Mouse (Mus musculus): ENCODE measurements at regions not wholly inside any gene's neighbourhood (a gene's known extent, or its start where the extent isn't known, plus 50 kb on each side); places are given as distances from the start of the nearest gene placed in this dataset.

- no peak for DNase-seq (ENCODE audit: low read depth, low spot score)
- Histone ChIP-seq H3K9ac (ENCODE audit: insufficient read depth, low read depth, low read length, poor library complexity, severe bottlenecking) (no peak overlapping the region), H3K27ac (ENCODE audit: insufficient read depth, low read depth, low read length, poor library complexity, severe bottlenecking) (no peak overlapping the region), H3K4me3 (ENCODE audit: insufficient read depth in 1 of 2, low read depth in 1 of 2, low read length in 2 of 2, poor library complexity in 1 of 2, severe bottlenecking in 1 of 2) (no peak overlapping the region), H3K9me3 (ENCODE audit: control insufficient read depth, insufficient read depth, low read depth, low read length) (no peaks in the 10 kb centered on the region), H3K36me3 (ENCODE audit: control insufficient read depth, insufficient read depth, low read length, poor library complexity, severe bottlenecking) (no peaks in the 10 kb centered on the region), H3K4me1 (ENCODE audit: control insufficient read depth in 2 of 2, insufficient read depth in 2 of 2, low read length in 2 of 2, poor library complexity in 1 of 2) (no peaks in the 10 kb centered on the region)
- TF ChIP-seq CHD2 (IDR thresholded peaks at IDR 0.05; ENCODE audit: low read depth, low read length): no peak
- no peak for TF ChIP-seq ZNF384 (IDR thresholded peaks at IDR 0.05; ENCODE audit: low read depth, low read length)
- no peak for TF ChIP-seq HCFC1 (IDR thresholded peaks at IDR 0.05; ENCODE audit: borderline replicate concordance, insufficient read depth, low read length)
- no peak for TF ChIP-seq MAFK (IDR thresholded peaks at IDR 0.05; ENCODE audit: insufficient read depth, low read depth, low read length)
- TF ChIP-seq ZC3H11A (IDR thresholded peaks at IDR 0.05; ENCODE audit: borderline replicate concordance, low read depth, low read length): no peak
- in situ Hi-C loops (cut with MboI; ENCODE audit: low sequenced_read_pairs in 2 of 2, unreplicated experiment in 2 of 2): no loop called here
These were observed 375.0 kb downstream of the Pros1 start for GRCm38 (mm10) chr16:63229135-63229534.

GRCm38 (mm10) chr16:63229567-63229966 is 375.5 kb downstream of the Pros1 start:
- H3K27ac ChIP-seq (ENCODE audit: insufficient read depth, low read depth, low read length, poor library complexity, severe bottlenecking): no peak overlapping the region
- no peaks in the 10 kb centered on the region for H3K36me3 ChIP-seq (ENCODE audit: control insufficient read depth, insufficient read depth, low read length, poor library complexity, severe bottlenecking)
- TF ChIP-seq ZNF384 (IDR thresholded peaks at IDR 0.05; ENCODE audit: low read depth, low read length): no peak
- no peak for TF ChIP-seq CHD2 (IDR thresholded peaks at IDR 0.05; ENCODE audit: low read depth, low read length)
- no peak overlapping the region for H3K4me3 ChIP-seq (ENCODE audit: insufficient read depth in 1 of 2, low read depth in 1 of 2, low read length in 2 of 2, poor library complexity in 1 of 2, severe bottlenecking in 1 of 2)
- no peak for DNase-seq (ENCODE audit: low read depth, low spot score)
- in situ Hi-C loops (cut with MboI; ENCODE audit: low sequenced_read_pairs in 2 of 2, unreplicated experiment in 2 of 2): no loop called here
- no peaks in the 10 kb centered on the region for H3K4me1 ChIP-seq (ENCODE audit: control insufficient read depth in 2 of 2, insufficient read depth in 2 of 2, low read length in 2 of 2, poor library complexity in 1 of 2)
- H3K9me3 ChIP-seq (ENCODE audit: control insufficient read depth, insufficient read depth, low read depth, low read length): no peaks in the 10 kb centered on the region
- no peak overlapping the region for H3K9ac ChIP-seq (ENCODE audit: insufficient read depth, low read depth, low read length, poor library complexity, severe bottlenecking)

- no peaks in the 10 kb centered on the region for H3K9me3 ChIP-seq (ENCODE audit: control insufficient read depth, insufficient read depth, low read depth, low read length)
- no peak overlapping the region for H3K27ac ChIP-seq (ENCODE audit: insufficient read depth, low read depth, low read length, poor library complexity, severe bottlenecking)
- TF ChIP-seq MAFK (IDR thresholded peaks at IDR 0.05; ENCODE audit: insufficient read depth, low read depth, low read length): no peak
- no peak for TF ChIP-seq CHD2 (IDR thresholded peaks at IDR 0.05; ENCODE audit: low read depth, low read length)
- TF ChIP-seq HCFC1 (IDR thresholded peaks at IDR 0.05; ENCODE audit: borderline replicate concordance, insufficient read depth, low read length): no peak
- no peak for TF ChIP-seq ZNF384 (IDR thresholded peaks at IDR 0.05; ENCODE audit: low read depth, low read length)
- no peak for TF ChIP-seq ZC3H11A (IDR thresholded peaks at IDR 0.05; ENCODE audit: borderline replicate concordance, low read depth, low read length)
- H3K9ac ChIP-seq (ENCODE audit: insufficient read depth, low read depth, low read length, poor library complexity, severe bottlenecking): no peak overlapping the region
- no peaks in the 10 kb centered on the region for H3K4me1 ChIP-seq (ENCODE audit: control insufficient read depth in 2 of 2, insufficient read depth in 2 of 2, low read length in 2 of 2, poor library complexity in 1 of 2)
- no peak for DNase-seq (ENCODE audit: low read depth, low spot score)
- H3K36me3 ChIP-seq (ENCODE audit: control insufficient read depth, insufficient read depth, low read length, poor library complexity, severe bottlenecking): no peaks in the 10 kb centered on the region
- in situ Hi-C loops (cut with MboI; ENCODE audit: low sequenced_read_pairs in 2 of 2, unreplicated experiment in 2 of 2): no loop called here
- no peak overlapping the region for H3K4me3 ChIP-seq (ENCODE audit: insufficient read depth in 1 of 2, low read depth in 1 of 2, low read length in 2 of 2, poor library complexity in 1 of 2, severe bottlenecking in 1 of 2)
These were observed 416.1 kb downstream of the Pros1 start for GRCm38 (mm10) chr16:63270173-63270572.

DNA sequence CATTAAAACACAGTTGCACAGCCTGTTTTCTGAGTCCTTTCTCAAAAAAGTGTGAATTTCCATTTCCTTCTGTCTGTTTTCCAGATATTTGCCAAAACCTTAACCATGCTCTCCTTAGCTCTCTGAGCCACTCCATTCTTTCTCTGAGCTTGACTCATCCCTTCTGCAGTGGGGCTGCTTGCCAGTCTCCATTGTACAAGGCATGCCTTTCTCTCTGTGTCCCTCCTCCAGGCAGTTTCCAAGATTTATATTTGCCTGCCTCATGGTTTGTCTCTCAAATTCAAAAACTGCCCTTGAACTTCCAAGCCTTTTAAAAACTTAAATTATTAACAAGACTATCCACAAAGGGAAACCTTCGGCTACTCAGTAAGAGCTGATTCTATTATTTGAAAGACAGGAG is 423.4 kb downstream of the Pros1 start:
- TF ChIP-seq CHD2 (IDR thresholded peaks at IDR 0.05; ENCODE audit: low read depth, low read length) (no peak), MAFK (IDR thresholded peaks at IDR 0.05; ENCODE audit: insufficient read depth, low read depth, low read length) (no peak), ZNF384 (IDR thresholded peaks at IDR 0.05; ENCODE audit: low read depth, low read length) (no peak), HCFC1 (IDR thresholded peaks at IDR 0.05; ENCODE audit: borderline replicate concordance, insufficient read depth, low read length) (no peak), ZC3H11A (IDR thresholded peaks at IDR 0.05; ENCODE audit: borderline replicate concordance, low read depth, low read length) (no peak)
- H3K36me3 ChIP-seq (ENCODE audit: control insufficient read depth, insufficient read depth, low read length, poor library complexity, severe bottlenecking): no peaks in the 10 kb centered on the region
- in situ Hi-C loops (cut with MboI; ENCODE audit: low sequenced_read_pairs in 2 of 2, unreplicated experiment in 2 of 2): no loop called here
- H3K4me3 ChIP-seq (ENCODE audit: insufficient read depth in 1 of 2, low read depth in 1 of 2, low read length in 2 of 2, poor library complexity in 1 of 2, severe bottlenecking in 1 of 2): no peak overlapping the region
- H3K4me1 ChIP-seq (ENCODE audit: control insufficient read depth in 2 of 2, insufficient read depth in 2 of 2, low read length in 2 of 2, poor library complexity in 1 of 2): no peaks in the 10 kb centered on the region
- no peak overlapping the region for H3K9ac ChIP-seq (ENCODE audit: insufficient read depth, low read depth, low read length, poor library complexity, severe bottlenecking)
- no peak overlapping the region for H3K27ac ChIP-seq (ENCODE audit: insufficient read depth, low read depth, low read length, poor library complexity, severe bottlenecking)
- no peak for DNase-seq (ENCODE audit: low read depth, low spot score)
- H3K9me3 ChIP-seq (ENCODE audit: control insufficient read depth, insufficient read depth, low read depth, low read length): no peaks in the 10 kb centered on the region

DNA sequence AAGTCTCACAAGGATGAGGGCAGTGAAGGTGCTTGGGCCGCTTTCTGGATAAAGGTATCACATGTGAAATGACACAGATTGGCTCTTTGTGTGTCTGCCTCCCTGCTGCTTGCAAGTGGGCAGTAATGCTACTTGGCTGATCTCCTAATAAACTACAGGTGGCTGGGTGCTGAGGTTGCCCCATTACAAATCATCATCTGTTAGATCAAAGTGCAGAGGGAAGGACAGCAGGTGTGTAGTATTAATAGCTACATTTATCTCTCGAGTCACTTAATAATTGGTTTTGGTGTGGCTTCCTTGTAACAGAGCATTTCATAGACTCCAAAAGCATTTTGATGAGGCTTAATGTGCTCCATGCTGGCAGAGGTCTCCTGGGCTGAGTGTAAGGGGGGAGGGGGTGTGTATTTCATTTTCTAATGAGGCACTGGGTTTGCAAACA is 424.2 kb downstream of the Pros1 start:
- no peak for DNase-seq (ENCODE audit: low read depth, low spot score)

More for the DNA sequence above, 424.2 kb downstream of the Pros1 start:
- Histone ChIP-seq H3K4me3 (ENCODE audit: insufficient read depth in 1 of 2, low read depth in 1 of 2, low read length in 2 of 2, poor library complexity in 1 of 2, severe bottlenecking in 1 of 2) (no peak overlapping the region), H3K9ac (ENCODE audit: insufficient read depth, low read depth, low read length, poor library complexity, severe bottlenecking) (no peak overlapping the region), H3K4me1 (ENCODE audit: control insufficient read depth in 2 of 2, insufficient read depth in 2 of 2, low read length in 2 of 2, poor library complexity in 1 of 2) (no peaks in the 10 kb centered on the region), H3K27ac (ENCODE audit: insufficient read depth, low read depth, low read length, poor library complexity, severe bottlenecking) (no peak overlapping the region), H3K9me3 (ENCODE audit: control insufficient read depth, insufficient read depth, low read depth, low read length) (no peaks in the 10 kb centered on the region), H3K36me3 (ENCODE audit: control insufficient read depth, insufficient read depth, low read length, poor library complexity, severe bottlenecking) (no peaks in the 10 kb centered on the region)
- TF ChIP-seq MAFK (IDR thresholded peaks at IDR 0.05; ENCODE audit: insufficient read depth, low read depth, low read length): no peak
- TF ChIP-seq ZNF384 (IDR thresholded peaks at IDR 0.05; ENCODE audit: low read depth, low read length): no peak
- TF ChIP-seq ZC3H11A (IDR thresholded peaks at IDR 0.05; ENCODE audit: borderline replicate concordance, low read depth, low read length): no peak
- no peak for TF ChIP-seq HCFC1 (IDR thresholded peaks at IDR 0.05; ENCODE audit: borderline replicate concordance, insufficient read depth, low read length)
- TF ChIP-seq CHD2 (IDR thresholded peaks at IDR 0.05; ENCODE audit: low read depth, low read length): no peak
- in situ Hi-C loops (cut with MboI; ENCODE audit: low sequenced_read_pairs in 2 of 2, unreplicated experiment in 2 of 2): no loop called here
